Mouse (Mus musculus) testis, postnatal 14 days (tissue): ENCODE data around the gene Fndc10.
A peak's percentile ranks its signal among the peaks of the same experiment; 100 is the strongest.
"Not testable (repeated sequence)": the region's sequence is repeated elsewhere in the genome, so short reads cannot be mapped to it uniquely, and the experiment has no call there.

Experiments
- DNase-seq: peaks from one replicate; pipeline ENCODE4 v3.0.0; 2021; ENCODE audit warnings: low spot score

The Fndc10 gene

DNA sequence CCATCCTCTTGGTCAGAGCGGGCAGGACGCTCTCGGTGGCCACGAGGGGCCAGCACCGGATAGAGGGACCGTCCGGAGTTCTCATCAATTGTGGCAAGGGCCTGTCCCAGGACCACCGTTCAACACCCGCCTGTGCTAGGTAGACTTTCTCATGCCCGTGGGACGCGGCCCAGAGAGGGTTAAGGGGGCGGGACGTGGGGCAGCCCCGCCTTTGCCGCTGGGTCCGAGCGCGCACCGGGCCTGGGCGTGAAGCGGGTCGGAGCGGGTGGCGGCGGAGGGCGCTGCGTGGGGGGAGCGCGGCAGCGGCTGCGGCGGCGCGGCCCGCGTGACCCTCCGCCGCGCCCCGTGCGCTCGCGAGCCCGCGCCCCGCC, at the start of gene Fndc10:
Gene Fndc10, plus strand, starts transcription at position 232 of the 371 bp plus-strand sequence.
- peak; percentile 54 for DNase-seq

DNA sequence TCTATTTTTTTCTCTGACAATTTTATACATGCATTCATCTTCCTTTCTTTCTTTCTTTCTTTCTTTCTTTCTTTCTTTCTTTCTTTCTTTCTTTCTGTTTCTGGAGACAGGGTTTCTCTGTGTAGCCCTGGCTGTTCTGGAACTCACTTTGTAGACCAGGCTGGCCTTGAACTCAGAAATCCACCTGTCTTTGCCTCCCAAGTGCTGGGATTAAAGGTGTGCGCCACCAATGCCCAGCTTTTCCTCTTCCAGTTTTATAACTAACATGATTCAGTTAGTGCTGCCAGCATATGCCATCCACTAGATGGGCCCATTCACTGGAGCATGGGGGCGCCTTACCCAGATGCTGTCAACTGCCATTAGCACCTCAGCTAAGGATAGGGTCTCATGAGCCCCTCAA, 48.8 kb upstream of the Fndc10 start, which contains the start of gene Gm10563:
Gene Gm10563, minus strand, starts transcription at position 101 of the 400 bp plus-strand sequence.
- DNase-seq, result not testable (repeated sequence)

DNA sequence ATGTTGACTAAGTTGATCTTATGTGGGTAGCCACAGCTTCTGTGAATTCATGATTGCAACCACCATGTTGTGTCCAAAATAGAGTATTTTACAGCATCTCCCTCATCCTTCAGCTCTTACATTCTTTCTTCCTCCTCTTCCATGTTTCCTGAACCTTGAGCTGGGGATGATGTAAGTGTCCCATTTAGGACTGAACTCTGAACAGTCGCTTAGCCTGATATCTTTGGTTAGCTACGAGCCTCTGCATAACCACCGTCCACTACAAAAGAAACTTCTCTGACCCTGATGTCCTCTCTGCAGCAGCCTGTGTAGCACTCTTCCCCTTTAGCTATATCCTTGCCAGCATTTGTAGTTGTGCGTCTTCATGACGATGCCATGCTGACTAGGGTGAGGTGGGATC, 48.4 kb upstream of the Fndc10 start:
- DNase-seq, result no peak

DNA sequence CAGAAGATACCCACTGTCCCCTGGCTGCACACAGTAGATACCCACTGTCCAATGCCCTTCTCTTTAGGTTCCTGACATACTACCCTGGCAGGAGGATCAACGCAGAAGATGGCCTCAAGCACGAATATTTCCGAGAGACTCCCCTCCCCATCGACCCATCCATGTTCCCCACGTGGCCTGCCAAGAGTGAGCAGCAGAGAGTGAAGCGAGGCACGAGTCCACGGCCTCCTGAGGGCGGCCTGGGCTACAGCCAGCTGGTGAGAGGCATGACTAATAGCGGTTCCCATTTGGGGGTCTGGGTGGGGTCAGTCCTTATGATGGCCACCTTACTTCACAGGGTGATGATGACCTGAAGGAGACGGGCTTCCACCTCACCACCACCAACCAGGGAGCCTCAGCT, 44.8 kb upstream of the Fndc10 start:
- no peak for DNase-seq

DNA sequence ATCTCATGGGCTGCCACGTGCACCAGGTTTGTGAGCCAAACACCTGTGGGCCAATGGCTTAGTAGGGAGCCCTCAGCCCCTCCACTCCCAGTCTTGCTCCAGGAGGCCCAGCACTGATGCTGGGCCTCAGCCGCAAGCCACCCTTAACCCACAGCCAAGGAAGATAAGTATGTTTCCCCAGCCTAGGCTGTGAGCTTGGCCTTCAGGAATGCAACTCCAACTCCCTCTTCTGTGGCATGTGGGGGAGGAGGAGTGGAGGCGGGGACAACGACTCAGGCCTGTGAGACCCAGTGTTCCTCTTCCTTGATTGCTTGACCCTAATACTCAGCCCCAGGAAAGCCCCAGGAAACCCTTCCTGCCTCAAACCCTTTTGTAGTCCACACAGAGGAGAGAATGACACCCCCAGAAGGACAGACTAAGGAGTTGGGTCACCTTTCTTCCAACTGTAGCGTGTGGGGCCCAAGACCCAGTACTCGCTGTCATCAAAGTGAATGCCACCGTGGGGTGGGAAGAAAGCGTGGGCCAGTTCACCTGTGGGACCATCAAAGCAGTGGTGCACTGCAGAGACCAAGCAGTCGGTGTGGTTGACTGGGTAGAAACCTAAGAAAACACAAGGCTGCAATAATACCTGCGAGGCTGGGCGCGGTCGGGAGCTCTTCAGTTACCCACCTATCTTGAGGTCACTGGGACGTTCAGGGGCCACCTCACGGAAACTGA, 42.4 kb upstream of the Fndc10 start:
- DNase-seq, result peak; percentile 77

DNA sequence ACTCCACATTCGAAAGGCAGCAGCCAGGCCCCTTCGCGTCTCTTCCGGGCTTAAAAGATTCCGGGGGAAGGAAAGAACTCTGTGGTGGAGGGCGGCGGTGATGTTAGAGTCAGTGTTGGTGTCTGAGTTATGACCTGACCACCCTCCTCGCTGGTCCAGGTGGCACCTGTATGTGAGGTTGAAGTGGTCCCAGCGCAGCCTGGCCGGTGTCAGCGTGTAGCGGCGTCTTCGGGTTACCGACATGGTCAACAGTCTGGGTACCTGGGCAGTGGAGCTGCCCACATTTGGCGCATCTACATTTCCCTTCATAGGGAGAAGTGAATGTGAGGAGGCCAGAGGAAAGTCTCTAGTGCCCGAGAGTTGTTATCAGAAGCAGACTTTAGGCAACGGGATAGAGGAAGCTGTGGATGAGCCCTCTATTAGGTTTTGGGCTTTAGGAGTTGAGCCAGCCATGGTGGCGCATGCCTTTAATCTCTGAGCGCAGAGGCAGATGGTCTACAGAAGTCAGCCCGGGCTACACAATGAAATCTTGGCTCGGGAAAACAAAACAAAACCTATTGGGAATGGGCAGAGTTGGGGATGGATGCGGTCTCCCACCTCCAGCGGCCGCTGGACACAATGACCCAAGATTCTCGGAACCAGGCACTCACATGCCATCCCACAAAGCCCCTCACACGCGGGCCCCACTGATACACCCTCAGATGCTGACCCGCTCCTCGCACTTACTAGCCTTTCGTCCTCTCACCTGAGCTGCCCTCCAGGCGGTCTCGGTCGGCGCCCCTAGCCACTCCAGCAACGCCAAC, 41.7 kb upstream of the Fndc10 start:
- no peak for DNase-seq

DNA sequence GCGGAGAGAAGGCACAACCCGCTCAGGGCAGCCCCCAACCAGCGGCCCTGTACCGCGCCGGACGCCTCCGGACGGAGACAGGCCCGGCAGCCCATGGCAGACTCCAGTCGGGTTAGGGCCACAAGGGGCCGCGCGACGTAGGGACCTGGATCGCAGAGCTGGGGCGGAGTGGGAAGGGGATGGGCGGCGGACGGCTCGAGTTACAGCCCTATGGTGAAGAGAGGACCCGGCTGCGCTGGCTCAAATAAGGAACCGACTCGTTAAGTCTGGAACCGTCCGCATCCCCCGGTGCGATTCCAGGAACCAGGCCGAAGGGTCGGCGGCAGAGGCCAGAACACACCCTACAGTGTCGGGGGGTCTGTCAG, 41.1 kb upstream of the Fndc10 start, which contains the start of gene Mmp23:
Gene Mmp23, minus strand, starts transcription at position 299 of the 365 bp plus-strand sequence.
- peak; percentile 36 for DNase-seq

DNA sequence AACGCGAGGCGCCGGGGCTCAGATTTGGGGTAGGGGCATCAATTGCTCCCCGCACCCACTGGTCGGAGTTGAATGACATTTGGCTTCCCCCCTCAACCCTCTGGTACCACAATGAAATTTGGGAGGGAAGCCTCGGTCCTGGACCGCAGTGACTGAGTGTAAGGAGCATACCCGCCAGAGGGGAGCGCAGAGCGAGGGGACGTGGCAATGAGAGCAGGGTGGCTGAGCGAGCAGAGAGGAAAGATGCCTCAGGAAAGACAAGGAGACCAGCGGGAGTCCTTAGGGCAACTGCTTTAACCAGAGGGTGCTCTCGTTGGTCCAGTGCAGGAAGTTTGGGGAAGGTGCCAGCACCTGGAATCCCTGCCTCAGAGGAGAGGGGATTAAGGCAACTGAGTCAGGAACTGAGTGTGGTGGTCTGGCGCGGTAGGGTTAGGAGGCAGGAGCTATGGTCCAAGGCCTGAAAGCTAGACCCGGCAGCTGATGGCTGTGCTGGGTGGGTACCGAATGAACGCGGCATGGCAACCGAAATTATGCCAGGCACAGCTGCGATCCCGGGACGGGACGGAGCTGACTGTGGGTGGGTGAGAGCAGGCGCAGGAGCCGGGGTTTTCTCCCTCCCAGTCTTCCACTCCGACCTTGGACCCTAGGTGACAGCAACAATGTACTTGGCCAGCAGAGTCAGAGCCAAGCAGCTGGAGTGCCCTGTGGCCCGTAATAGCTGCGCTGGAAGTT, 40.5 kb upstream of the Fndc10 start:
- peak; percentile 39 for DNase-seq

DNA sequence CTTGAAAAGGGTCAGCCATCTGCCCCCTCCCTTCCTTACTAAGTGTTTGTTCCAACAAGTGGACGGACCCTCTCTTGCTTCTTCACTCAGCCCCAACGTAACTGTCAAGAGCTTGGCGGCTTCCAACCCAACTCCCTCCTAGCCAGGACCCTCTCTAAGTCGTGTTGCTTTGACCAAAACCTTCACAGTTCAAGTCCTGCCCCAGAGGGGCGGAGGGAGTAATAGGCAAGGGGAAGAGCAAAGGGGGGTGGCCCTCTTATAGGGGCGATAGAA, 40.0 kb upstream of the Fndc10 start:
- DNase-seq, result no peak

DNA sequence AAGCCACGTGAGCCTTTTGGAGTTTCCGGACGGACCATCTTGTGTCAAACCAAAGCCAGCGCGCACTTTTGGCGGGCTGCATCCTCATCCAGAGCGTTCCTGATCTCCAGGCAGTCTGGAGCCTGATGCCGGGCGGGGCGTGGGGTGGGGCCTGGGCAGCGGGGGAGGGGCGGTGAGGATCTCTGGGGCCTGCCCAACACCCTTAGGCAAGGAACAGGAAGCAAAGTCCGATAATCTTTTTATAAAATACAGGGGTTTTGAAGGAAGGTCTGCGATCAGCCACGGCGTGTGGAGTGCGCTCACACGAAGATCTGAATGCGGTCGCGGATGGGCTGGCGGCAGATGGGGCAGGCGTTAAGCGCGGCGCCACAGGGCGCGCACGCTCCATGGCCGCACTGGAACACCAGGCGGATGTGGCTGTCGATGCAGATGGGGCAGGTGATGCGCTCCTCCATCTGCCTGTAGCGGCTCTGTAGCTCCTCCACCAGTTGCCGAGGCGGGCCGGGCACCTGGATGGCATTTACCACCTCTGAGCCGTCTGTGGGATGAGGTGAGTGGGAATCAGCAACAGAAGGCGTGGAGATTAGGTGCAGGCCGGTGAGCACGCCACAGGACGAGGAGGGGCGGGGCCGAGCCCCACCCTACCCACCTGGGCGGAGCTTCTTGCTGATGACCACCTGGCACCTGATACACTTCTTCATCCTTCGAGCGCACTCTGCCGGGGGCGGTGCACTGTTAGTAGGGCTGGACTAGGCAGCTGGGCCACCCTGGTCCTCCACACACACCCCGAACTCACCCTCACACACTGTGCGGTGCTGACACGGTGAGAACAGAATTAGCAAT, 39.5 kb upstream of the Fndc10 start:
- DNase-seq, result peak; percentile 37

DNA sequence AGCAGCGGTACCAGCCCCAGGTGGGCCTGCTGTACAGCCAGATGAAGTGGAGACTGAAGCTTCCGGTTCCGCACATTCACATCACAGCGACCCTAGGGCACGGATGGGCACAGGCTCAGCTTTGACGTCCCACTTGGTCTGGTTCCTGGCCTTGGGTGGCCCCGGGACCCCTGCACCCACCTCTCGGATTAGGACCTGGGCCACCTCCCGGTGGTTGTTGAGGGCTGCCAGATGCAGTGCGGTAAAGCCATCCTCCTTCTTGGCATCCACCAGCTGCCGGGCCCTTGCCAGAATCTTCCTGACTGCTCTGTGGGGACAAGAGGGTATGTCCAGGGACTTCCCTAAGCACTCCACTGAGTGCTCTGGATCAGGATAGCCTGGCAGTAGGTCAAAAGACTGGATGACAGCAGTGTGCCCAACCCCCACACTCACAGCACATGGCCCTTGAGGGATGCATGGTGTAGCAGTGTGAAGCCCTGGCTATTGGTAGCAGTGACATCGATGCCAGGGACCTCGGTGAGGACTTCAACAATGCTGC, 37.9 kb upstream of the Fndc10 start:
- no peak for DNase-seq

DNA sequence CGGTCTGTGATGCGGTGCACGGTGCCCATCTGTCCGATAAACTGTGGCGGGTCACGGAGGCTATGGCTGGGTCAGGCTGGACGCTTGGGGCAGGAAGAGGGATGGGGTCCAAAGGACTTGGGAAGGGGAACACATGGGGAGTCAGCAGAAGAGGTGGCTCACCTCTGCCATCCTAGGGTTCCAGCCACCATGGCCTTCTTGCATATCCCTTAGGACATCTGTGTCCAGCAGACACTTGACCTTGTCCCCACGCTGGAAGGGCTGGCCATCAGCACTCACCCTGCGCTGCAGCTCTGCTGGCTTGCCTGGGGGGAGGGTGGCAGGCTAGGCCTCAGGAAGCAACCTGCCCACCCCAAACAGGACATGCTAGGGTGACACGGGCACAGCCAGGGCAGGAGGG, 35.2 kb upstream of the Fndc10 start:
- DNase-seq, result no peak

DNA sequence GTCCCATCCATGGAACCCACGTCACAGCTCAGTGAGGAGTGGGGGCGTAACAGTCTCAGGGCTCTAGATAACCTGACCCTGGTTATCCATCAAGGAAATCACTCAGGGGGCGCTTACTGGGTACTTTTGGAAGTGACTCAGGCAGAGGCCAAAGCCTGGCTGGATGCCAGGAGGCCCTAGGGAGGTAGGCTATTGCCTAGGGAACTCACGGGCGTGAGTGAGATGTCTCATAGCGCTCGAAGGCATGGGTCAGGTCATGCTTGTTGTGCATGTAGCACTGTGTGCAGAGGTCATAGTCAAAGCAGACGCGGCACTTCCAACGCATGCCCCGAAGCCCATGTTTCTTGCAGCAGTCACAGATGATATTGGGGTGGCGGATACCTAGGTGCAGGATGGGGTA, 33.5 kb upstream of the Fndc10 start:
- DNase-seq, result peak; percentile 12

DNA sequence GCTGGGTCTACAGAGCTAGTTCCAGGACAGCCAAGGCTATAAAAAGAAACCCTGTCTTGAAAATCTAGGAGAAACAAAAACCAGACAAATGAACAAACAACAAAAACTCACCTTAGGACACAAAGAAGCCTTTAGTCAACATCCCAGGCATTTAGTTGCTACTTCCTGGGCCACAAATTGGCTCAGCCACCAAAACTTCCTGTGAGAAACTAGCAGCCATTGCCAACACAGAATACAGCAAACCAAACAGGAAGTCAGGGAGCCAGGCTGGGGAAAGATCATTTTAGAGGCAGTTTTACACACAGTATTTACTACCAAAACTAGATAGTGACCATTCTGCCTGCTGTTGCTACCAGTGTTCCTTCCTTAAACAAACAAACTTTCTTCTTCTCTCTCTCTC, 27.2 kb upstream of the Fndc10 start:
- DNase-seq, result no peak

DNA sequence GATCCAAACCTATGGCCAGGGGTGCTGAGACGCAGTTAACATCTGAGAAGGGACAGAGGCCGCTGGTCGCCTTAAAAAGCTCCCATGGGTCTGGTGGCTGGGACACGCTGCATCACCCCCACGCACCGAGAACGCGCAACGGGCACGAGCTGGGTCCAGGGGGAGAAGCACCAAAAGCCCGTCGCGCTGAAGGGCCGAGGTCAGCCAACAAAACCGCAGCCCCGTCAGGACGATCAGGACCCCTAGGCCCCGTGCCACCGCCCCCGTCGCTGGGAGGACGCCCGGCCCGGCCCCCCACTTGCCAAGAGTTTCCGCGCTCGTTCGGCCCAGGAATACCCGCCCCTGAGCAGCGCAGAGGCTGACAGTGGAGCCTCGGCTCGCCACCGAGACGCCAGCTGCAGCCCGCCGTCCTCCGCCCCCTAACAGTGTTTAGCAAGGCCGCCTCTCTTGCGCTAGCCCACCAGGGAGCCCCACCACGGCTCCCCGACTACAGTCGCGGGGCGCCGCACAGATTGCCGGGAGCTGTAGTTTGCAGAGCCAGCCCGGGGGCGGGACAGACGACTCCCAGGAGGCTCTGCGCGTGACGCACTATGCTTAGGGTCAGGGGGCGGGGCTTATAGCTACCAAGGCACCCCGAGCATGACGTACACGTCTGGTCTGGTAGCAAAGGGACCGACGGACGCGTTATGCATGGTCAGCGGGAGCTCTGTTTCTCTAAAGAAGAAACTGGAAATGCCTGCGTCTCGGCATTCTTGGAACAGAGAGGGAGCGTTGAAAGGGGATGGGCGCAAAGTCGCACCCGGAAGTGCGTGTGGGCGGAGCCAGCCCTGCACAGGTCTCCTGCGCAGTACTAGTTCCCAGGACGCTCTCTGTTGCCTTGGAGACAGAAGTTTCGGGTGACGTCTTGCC, 25.2 kb upstream of the Fndc10 start, which contains the start of gene Mib2:
Gene Mib2, minus strand, starts transcription at position 510 of the 909 bp plus-strand sequence.
- peak; percentile 94 for DNase-seq

DNA sequence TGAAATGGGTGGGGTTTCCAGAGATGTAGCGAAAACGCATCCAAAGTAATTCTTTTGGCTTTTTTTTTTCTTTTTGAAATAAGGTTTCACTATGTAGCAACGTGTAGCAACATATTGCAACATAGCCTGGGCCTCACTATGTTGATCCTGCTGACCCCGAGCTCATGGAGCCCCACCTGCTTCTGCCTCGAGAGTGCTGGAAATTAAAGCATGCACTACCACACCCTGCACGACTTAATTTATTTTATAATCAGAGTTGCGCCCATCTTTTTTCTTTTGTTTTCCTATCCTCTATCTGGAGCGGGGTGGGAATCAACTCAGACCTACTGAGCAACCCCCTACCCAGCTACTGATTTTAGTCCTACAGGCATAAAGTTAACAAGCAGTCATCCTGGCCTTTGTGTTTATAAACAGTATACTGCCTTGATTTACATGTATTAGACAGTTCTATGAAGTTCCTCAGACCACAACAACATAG, 24.5 kb upstream of the Fndc10 start:
- no peak for DNase-seq

DNA sequence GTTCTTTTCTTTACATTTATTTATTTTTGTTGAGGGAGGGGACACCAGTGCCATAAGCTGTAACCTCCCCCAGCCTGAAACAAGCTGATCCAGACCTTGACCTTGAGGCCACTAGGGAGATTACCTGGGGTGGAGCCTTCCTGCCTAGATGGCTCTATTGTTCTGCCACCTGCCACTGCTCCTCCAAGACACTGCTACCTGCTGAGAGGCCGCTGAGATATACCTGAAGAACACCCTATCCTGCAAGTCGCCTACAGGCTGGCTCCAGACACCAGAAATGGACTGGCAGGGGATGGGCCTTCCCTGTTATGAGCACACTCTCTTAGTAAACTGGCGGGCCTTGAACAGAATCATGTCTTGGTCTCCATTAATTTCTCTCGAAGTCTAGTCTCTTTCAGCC, 23.9 kb upstream of the Fndc10 start:
- DNase-seq, result not testable (repeated sequence)

DNA sequence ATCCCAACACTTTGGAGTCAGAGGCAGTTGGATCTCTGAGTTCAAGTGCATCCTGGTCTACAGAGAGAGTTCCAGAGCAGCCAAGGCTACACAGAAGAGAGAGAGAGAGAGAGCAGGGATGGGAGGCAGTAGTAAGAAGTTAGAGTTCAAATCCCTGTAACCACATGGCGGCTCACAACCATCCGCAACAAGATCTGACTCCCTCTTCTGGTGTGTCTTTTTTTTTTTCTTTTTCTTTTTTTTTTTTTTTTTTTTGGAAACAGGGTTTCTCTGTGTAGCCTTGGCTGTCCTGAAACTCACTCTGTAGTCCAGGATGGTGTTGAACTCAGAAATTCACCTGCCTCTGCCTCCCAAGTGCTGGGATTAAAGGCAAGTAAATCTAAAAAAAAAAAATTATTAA, 22.1 kb upstream of the Fndc10 start:
- DNase-seq, result no peak

DNA sequence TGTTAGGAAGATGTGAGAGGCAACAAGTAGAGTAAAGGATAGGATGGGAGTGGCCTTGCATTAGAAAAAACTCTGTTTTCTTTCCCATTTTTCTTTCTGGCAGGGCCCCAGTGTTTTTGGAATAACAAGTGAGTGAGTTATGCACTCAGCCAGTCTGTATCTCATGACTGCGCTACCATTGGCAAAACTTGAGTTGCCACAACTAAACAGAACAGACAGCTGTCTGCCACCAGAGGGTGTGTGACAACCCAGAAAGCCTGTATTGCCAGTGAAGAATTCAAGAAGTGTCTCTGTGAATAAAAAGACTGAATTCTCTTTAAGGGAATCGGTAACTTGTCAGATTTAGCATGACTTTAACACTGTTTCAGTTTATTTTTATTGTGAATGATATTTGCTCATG, 18.2 kb upstream of the Fndc10 start:
- DNase-seq, result no peak

DNA sequence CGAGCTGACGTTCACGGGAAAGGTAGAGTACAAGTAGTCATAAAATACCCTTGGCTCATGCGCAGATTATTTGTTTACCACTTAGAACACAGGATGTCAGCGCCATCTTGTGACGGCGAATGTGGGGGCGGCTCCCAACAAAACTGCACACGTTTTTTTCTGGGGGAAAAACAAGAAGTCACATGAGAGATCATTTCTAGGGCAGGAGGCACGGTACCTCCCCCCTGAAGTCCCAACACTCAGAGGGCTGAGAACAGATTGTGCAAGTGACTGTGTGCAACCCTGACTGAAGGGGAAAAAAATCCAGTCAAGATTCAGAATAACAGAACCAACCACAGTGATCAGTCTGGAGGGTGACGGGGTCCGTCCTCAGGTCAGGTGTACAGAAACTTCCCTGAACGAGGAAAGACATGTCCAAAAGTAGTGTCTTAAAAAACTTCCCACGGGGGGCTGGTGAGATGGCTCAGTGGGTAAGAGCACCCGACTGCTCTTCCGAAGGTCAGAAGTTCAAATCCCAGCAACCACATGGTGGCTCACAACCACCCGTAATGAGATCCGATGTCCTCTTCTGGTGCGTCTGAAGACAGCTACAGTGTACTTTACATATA, 10.4 kb upstream of the Fndc10 start:
- not testable (repeated sequence) for DNase-seq
